ENCODE assay signal across 8 mouse cellular contexts in the genomic region with DNA sequence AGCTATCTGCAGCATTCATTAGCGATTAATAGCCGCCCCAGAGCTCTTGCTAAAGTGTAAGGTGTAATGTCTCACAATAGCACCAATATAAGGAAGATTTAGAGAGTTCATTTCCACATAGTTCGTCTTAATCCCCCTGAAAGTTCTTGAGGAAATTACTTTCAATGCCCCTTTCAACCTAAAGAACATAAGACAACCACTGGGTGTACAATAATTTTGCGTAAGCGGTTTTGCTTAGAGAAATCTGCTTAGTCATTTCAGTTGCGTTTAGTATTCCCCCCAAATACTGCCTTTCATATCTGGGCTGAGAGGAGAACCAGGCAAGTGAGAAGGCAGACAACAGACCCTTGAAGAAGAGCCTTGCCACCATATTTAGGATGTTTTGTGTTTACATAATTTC. TPM values are rescaled to one million over a fixed set of nuclear protein-coding genes. Genes with fewer than 3 reads are reported as not detected.
DNase-seq lines count a peak whose midpoint lies in the region; ATAC-seq and TF ChIP-seq lines count a peak whose summit lies in the region.

No protein-coding gene starts in this region.

- ATAC-seq in hindbrain, embryonic 16.5 days = no peak
- no peak for ATAC-seq in neural tube, embryonic 12.5 days (ENCODE audit: low FRiP score, low read depth)

- H3K9ac ChIP-seq in hindbrain, embryonic 16.5 days (ENCODE audit: low read depth, low read length) = peak overlapping the region; percentile 81
- peak overlapping the region; percentile 85 for H3K9ac ChIP-seq in neural tube, embryonic 12.5 days

- TF ChIP-seq CTCF in layer of hippocampus, adult 2 months (conservative IDR thresholded peaks at IDR 0.05) = no peak

- 30% methylated on average over 6 of the region's 6 CpGs for WGBS in hindbrain, embryonic 16.5 days
- WGBS in neural tube, embryonic 12.5 days = 41% methylated on average over 6 of the region's 6 CpGs

- peak overlapping the region; percentile 100 for H3K27ac ChIP-seq in layer of hippocampus, adult 2 months
- peak overlapping the region; percentile 97 for H3K27ac ChIP-seq in brown adipose tissue, adult 24 weeks (replicated peaks; ENCODE audit: low read depth, low read length)
- H3K27ac ChIP-seq in hindbrain, embryonic 16.5 days (ENCODE audit: low read depth, low read length) = peak overlapping the region; percentile 97
- H3K27ac ChIP-seq in neural tube, embryonic 12.5 days = peak overlapping the region; percentile 93; the same call in 1 of the 2 replicates

- peak overlapping the region; percentile 66 for H3K4me2 ChIP-seq in hindbrain, embryonic 16.5 days (ENCODE audit: low read length)
- H3K4me2 ChIP-seq in neural tube, embryonic 12.5 days (replicated peaks) = peak overlapping the region; percentile 89

- H3K4me1 ChIP-seq in brown adipose tissue, adult 24 weeks (ENCODE audit: control insufficient read depth, insufficient read depth, insufficient read length, low read length) = peaks cover 7% of the 10 kb centered on the region
- peaks cover 19% of the 10 kb centered on the region for H3K4me1 ChIP-seq in hindbrain, embryonic 16.5 days (ENCODE audit: control insufficient read depth, insufficient read depth, low read depth, low read length)
- H3K4me1 ChIP-seq in neural tube, embryonic 12.5 days = peaks cover 18% of the 10 kb centered on the region

- no peak for DNase-seq in layer of hippocampus, adult 2 months (ENCODE audit: low spot score in 2 of 2)
- DNase-seq in layer of hippocampus, postnatal 36 days = no peak
- DNase-seq in adrenal gland, postnatal 4 days (ENCODE audit: low spot score in 2 of 2) = no peak
- no peak for DNase-seq in urinary bladder, postnatal 4 days (ENCODE audit: low spot score in 2 of 2)
- DNase-seq in left cerebral cortex, adult 8-10 months (ENCODE audit: low spot score in 2 of 2) = no peak

- H3K4me3 ChIP-seq in layer of hippocampus, adult 2 months = peak overlapping the region; percentile 99
- H3K4me3 ChIP-seq in brown adipose tissue, adult 24 weeks (ENCODE audit: insufficient read depth, low read depth, low read length) = peak overlapping the region; percentile 93
- peak overlapping the region; percentile 72 for H3K4me3 ChIP-seq in hindbrain, embryonic 16.5 days (ENCODE audit: low read length)
- H3K4me3 ChIP-seq in neural tube, embryonic 12.5 days = peak overlapping the region; percentile 93

- H3K9me3 ChIP-seq in hindbrain, embryonic 16.5 days (ENCODE audit: control insufficient read depth, low read length) = no peaks in the 10 kb centered on the region
- no peaks in the 10 kb centered on the region for H3K9me3 ChIP-seq in neural tube, embryonic 12.5 days

- H3K27me3 ChIP-seq in hindbrain, embryonic 16.5 days (replicated peaks; ENCODE audit: control insufficient read depth, insufficient read depth, low read length) = no peaks in the 10 kb centered on the region
- H3K27me3 ChIP-seq in neural tube, embryonic 12.5 days (replicated peaks) = no peaks in the 10 kb centered on the region

- no peaks in the 10 kb centered on the region for H3K36me3 ChIP-seq in hindbrain, embryonic 16.5 days (ENCODE audit: control insufficient read depth, insufficient read depth, low read length)
- no peaks in the 10 kb centered on the region for H3K36me3 ChIP-seq in neural tube, embryonic 12.5 days

RNA-seq across cellular contexts. Expression of a gene that starts 1.2 kb away (rescaled TPM):
- 100 to 1,000 TPM; 447 to 456 TPM for total RNA-seq in layer of hippocampus, adult 2 months (2021)
- total RNA-seq in layer of hippocampus, postnatal 36 days (2021) = 100 to 1,000 TPM; 451 to 472 TPM
- 106 and 155 TPM in 2 replicates for polyA plus RNA-seq in brown adipose tissue, adult 24 weeks (2012; ENCODE audit: insufficient read depth, insufficient read length, missing spikeins)
- 146 and 188 TPM in 2 replicates for polyA plus RNA-seq in hindbrain, embryonic 16.5 days (2015; fragmentation: Nextera tagmentation; extraction: Ambion mirVana)
- polyA plus RNA-seq in neural tube, embryonic 12.5 days (2016; fragmentation: Nextera tagmentation; extraction: Ambion mirVana) = 150 and 166 TPM in 2 replicates
- total RNA-seq in adrenal gland, postnatal 4 days (2021) = 100 to 1,000 TPM; 236 to 280 TPM
- 100 to 1,000 TPM; 529 to 551 (median 542) TPM for total RNA-seq in left cerebral cortex, adult 8-10 months (2022)

RNA-seq across cellular contexts. Expression of a gene that starts 49.0 kb away (rescaled TPM):
- total RNA-seq in layer of hippocampus, adult 2 months (2021) = 10 to 100 TPM; 26.6 to 31.7 TPM
- total RNA-seq in layer of hippocampus, postnatal 36 days (2021) = 10 to 100 TPM; 29.7 to 34.3 TPM
- polyA plus RNA-seq in brown adipose tissue, adult 24 weeks (2012; ENCODE audit: insufficient read depth, insufficient read length, missing spikeins) = 18.5 and 20.4 TPM in 2 replicates
- 16.8 and 19.3 TPM in 2 replicates for polyA plus RNA-seq in hindbrain, embryonic 16.5 days (2015; fragmentation: Nextera tagmentation; extraction: Ambion mirVana)
- polyA plus RNA-seq in neural tube, embryonic 12.5 days (2016; fragmentation: Nextera tagmentation; extraction: Ambion mirVana) = 32.3 and 35.5 TPM in 2 replicates
- total RNA-seq in adrenal gland, postnatal 4 days (2021) = 10 to 100 TPM; 40.1 to 41.1 TPM
- 10 to 100 TPM; 20.0 to 23.2 (median 20.8) TPM for total RNA-seq in left cerebral cortex, adult 8-10 months (2022)
